Mouse (Mus musculus): ENCODE results near the gene Zfp106.

DNA sequence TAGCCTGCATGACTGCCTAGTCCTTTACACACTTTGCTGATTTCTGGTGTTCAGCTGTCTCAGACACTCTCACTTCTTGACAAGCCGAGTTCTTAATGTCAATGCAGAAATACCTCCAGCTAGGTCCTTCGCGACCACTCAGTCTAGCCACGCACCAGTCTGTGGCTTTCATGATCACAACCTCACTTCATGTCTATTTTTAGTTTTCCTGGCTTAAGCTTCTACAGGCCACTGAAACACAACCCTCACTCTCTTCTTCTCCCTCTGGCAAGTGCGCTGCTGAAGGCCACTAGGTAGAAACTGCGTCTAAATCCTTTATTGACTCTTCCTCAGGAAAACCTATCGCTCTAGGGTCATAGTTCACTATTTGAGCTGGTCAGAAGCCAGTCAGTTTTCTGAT is 100.3 kb downstream of the Zfp106 start:
- TF ChIP-seq POLR2A (IDR thresholded peaks at IDR 0.05; ENCODE audit: borderline replicate concordance, insufficient read depth, low read length) (no peak), CTCF (IDR thresholded peaks at IDR 0.05; ENCODE audit: borderline replicate concordance, insufficient read depth, low read depth, low read length) (no peak)
